ENCODE assay signal across 20 mouse cellular contexts in genomic region chrX:73942294-73942693, GRCm38 (mm10). TPM values are rescaled to one million over a fixed set of nuclear protein-coding genes. Genes with fewer than 3 reads are reported as not detected.
DNase-seq lines count a peak whose midpoint lies in the region; ATAC-seq and TF ChIP-seq lines count a peak whose summit lies in the region.
"Had no signal": no experiment of that assay in that cellular context is flagged by ENCODE, and none has a peak within 500 bp of the region (broad histone marks: within the 10 kb centered on the region; RNA-seq: fewer than 3 reads in every experiment).

No protein-coding gene starts in this region.

- H3K36me3 ChIP-seq in heart, embryonic 13.5 days = peaks cover 63% of the 10 kb centered on the region
- H3K36me3 ChIP-seq in heart, adult 2 months (ENCODE audit: control insufficient read depth, insufficient read depth, low read length) = no peaks in the 10 kb centered on the region; the same call in 1 of the 2 replicates
- peaks cover 49% of the 10 kb centered on the region for H3K36me3 ChIP-seq in intestine, embryonic 14.5 days (ENCODE audit: control insufficient read depth, insufficient read depth, low read length)
- peaks cover 8% of the 10 kb centered on the region for H3K36me3 ChIP-seq in intestine, embryonic 15.5 days
- H3K36me3 ChIP-seq in intestine, postnatal 0 days (ENCODE audit: control insufficient read depth, insufficient read depth) = peaks cover 24% of the 10 kb centered on the region

- no peaks in the 10 kb centered on the region for H3K79me2 ChIP-seq in heart, adult 2 months (replicated peaks; ENCODE audit: control insufficient read depth, insufficient read depth, low read length)

- DNase-seq in heart, adult 2 months = no peak
- DNase-seq in intestine, embryonic 14.5 days (ENCODE audit: low spot score) = peak; percentile 24
- no peak for DNase-seq in right cerebral cortex, postnatal 10 days (ENCODE audit: low spot score in 2 of 2)
- no peak for DNase-seq in frontal cortex, postnatal 10 days (ENCODE audit: low spot score in 2 of 2)
- no peak for DNase-seq in ovary, adult 18-20 months (ENCODE audit: low spot score)
- DNase-seq: adrenal gland, adult 2 months; adrenal gland, postnatal 10 days; adrenal gland, postnatal 25 days; cerebellum, adult 11 months; cerebellum, adult 18-20 months; cerebellum, adult 8-10 months; cerebellum, postnatal 10 days; cerebellum, postnatal 25 days had no signal

- ATAC-seq in heart, embryonic 13.5 days (ENCODE audit: extremely low read depth, insufficient number of reproducible peaks, low FRiP score, low TSS enrichment) = no peak
- no peak for ATAC-seq in intestine, embryonic 14.5 days (replicated peaks; ENCODE audit: low FRiP score, low TSS enrichment, low read depth)
- peak; percentile 86 for ATAC-seq in intestine, embryonic 15.5 days
- ATAC-seq in intestine, postnatal 0 days = peak; percentile 87
- ATAC-seq: forebrain, embryonic 13.5 days; forebrain, embryonic 15.5 days had no signal

- H3K4me3 ChIP-seq in heart, embryonic 13.5 days = no peak overlapping the region
- no peak overlapping the region for H3K4me3 ChIP-seq in heart, adult 2 months
- H3K4me3 ChIP-seq in intestine, embryonic 14.5 days (ENCODE audit: low read depth, low read length) = no peak overlapping the region
- H3K4me3 ChIP-seq in intestine, embryonic 15.5 days (replicated peaks) = no peak overlapping the region
- no peak overlapping the region for H3K4me3 ChIP-seq in intestine, postnatal 0 days (ENCODE audit: low read depth, low read length)
- H3K4me3 ChIP-seq: embryonic facial prominence, embryonic 10.5 days; embryonic facial prominence, embryonic 12.5 days; forebrain, embryonic 13.5 days; forebrain, embryonic 15.5 days had no signal

- no peak for TF ChIP-seq CTCF in heart, adult 2 months (IDR thresholded peaks at IDR 0.05)
- TF ChIP-seq CTCF in intestine, postnatal 0 days (IDR thresholded peaks at IDR 0.05; ENCODE audit: low read depth) = no peak

- no peak overlapping the region for H3K4me2 ChIP-seq in heart, embryonic 13.5 days
- no peak overlapping the region for H3K4me2 ChIP-seq in intestine, embryonic 14.5 days (ENCODE audit: low read length)
- H3K4me2 ChIP-seq in intestine, embryonic 15.5 days (replicated peaks) = no peak overlapping the region
- no peak overlapping the region for H3K4me2 ChIP-seq in intestine, postnatal 0 days (replicated peaks; ENCODE audit: low read depth)
- H3K4me2 ChIP-seq: embryonic facial prominence, embryonic 12.5 days; forebrain, embryonic 13.5 days; forebrain, embryonic 15.5 days had no signal

- no peaks in the 10 kb centered on the region for H3K9me3 ChIP-seq in heart, embryonic 13.5 days
- H3K9me3 ChIP-seq in intestine, embryonic 14.5 days (ENCODE audit: control insufficient read depth, low read length) = no peaks in the 10 kb centered on the region
- no peaks in the 10 kb centered on the region for H3K9me3 ChIP-seq in intestine, embryonic 15.5 days
- H3K9me3 ChIP-seq in intestine, postnatal 0 days (ENCODE audit: control insufficient read depth) = no peaks in the 10 kb centered on the region
- H3K9me3 ChIP-seq: embryonic facial prominence, embryonic 10.5 days; embryonic facial prominence, embryonic 12.5 days; forebrain, embryonic 13.5 days; forebrain, embryonic 15.5 days had no signal

- H3K27ac ChIP-seq in heart, embryonic 13.5 days (replicated peaks) = peak overlapping the region; percentile 53
- no peak overlapping the region for H3K27ac ChIP-seq in heart, adult 2 months
- no peak overlapping the region for H3K27ac ChIP-seq in intestine, embryonic 14.5 days (ENCODE audit: low read depth)
- H3K27ac ChIP-seq in intestine, embryonic 15.5 days = 0 out of 2 replicates have a peak overlapping the region, but pooled peaks have one; percentile 22
- 0 out of 2 replicates have a peak overlapping the region, but pooled peaks have one; percentile 46 for H3K27ac ChIP-seq in intestine, postnatal 0 days (ENCODE audit: low read depth, low read length)
- H3K27ac ChIP-seq: embryonic facial prominence, embryonic 10.5 days; embryonic facial prominence, embryonic 12.5 days; forebrain, embryonic 13.5 days; forebrain, embryonic 15.5 days had no signal

- H3K4me1 ChIP-seq in heart, embryonic 13.5 days = peaks cover 20% of the 10 kb centered on the region
- no peaks in the 10 kb centered on the region for H3K4me1 ChIP-seq in heart, adult 2 months (ENCODE audit: control insufficient read depth, insufficient read depth, low read length)
- H3K4me1 ChIP-seq in intestine, embryonic 14.5 days (replicated peaks; ENCODE audit: control insufficient read depth, insufficient read depth, low read length) = no peaks in the 10 kb centered on the region
- no peaks in the 10 kb centered on the region for H3K4me1 ChIP-seq in intestine, embryonic 15.5 days (replicated peaks)
- no peaks in the 10 kb centered on the region for H3K4me1 ChIP-seq in intestine, postnatal 0 days (replicated peaks; ENCODE audit: control insufficient read depth, insufficient read depth, low read length)
- H3K4me1 ChIP-seq: embryonic facial prominence, embryonic 10.5 days; embryonic facial prominence, embryonic 12.5 days; forebrain, embryonic 13.5 days; forebrain, embryonic 15.5 days had no signal

- H3K27me3 ChIP-seq in heart, embryonic 13.5 days (replicated peaks) = no peaks in the 10 kb centered on the region
- H3K27me3 ChIP-seq in heart, adult 2 months (ENCODE audit: control insufficient read depth, insufficient read depth, low read length) = no peaks in the 10 kb centered on the region
- H3K27me3 ChIP-seq in intestine, embryonic 14.5 days (replicated peaks; ENCODE audit: control insufficient read depth, insufficient read depth, low read length) = no peaks in the 10 kb centered on the region
- H3K27me3 ChIP-seq in intestine, embryonic 15.5 days (replicated peaks) = no peaks in the 10 kb centered on the region
- no peaks in the 10 kb centered on the region for H3K27me3 ChIP-seq in intestine, postnatal 0 days (replicated peaks; ENCODE audit: control insufficient read depth, insufficient read depth, low read length)
- H3K27me3 ChIP-seq: embryonic facial prominence, embryonic 12.5 days; forebrain, embryonic 13.5 days; forebrain, embryonic 15.5 days had no signal

- TF ChIP-seq POLR2A in heart, adult 2 months (IDR thresholded peaks at IDR 0.05; ENCODE audit: insufficient read depth, low read depth, low read length) = no peak

- no peak overlapping the region for H3K9ac ChIP-seq in heart, embryonic 13.5 days
- no peak overlapping the region for H3K9ac ChIP-seq in heart, adult 2 months (ENCODE audit: low read depth, low read length)
- no peak overlapping the region for H3K9ac ChIP-seq in intestine, embryonic 14.5 days (ENCODE audit: low read length)
- no peak overlapping the region for H3K9ac ChIP-seq in intestine, embryonic 15.5 days
- H3K9ac ChIP-seq in intestine, postnatal 0 days (ENCODE audit: low read depth, low read length) = no peak overlapping the region
- H3K9ac ChIP-seq: embryonic facial prominence, embryonic 12.5 days; forebrain, embryonic 13.5 days; forebrain, embryonic 15.5 days had no signal

- TF ChIP-seq EP300 in heart, adult 2 months (IDR thresholded peaks at IDR 0.05; ENCODE audit: insufficient read depth, low read depth, low read length) = no peak

- WGBS in heart, embryonic 13.5 days = 58% methylated on average over 2 of the region's 2 CpGs
- WGBS in heart, adult 2 months = 65% methylated on average over 2 of the region's 2 CpGs
- 87% methylated on average over 2 of the region's 2 CpGs for WGBS in intestine, embryonic 14.5 days
- WGBS in intestine, embryonic 15.5 days = 67% methylated on average over 2 of the region's 2 CpGs
- 54% methylated on average over 2 of the region's 2 CpGs for WGBS in intestine, postnatal 0 days

- intact Hi-C loops in heart, adult 2 months (cut with DNase I) = no loop called here

RNA-seq across cellular contexts. Expression of gene Renbp, which starts 11.6 kb away (rescaled TPM):
- 52.1 and 60.4 TPM in 2 replicates for polyA plus RNA-seq in heart, embryonic 13.5 days (2015; fragmentation: Nextera tagmentation; extraction: Ambion mirVana)
- total RNA-seq in heart, adult 2 months (2021) = 1 to 10 TPM; 3.7 to 7.1 TPM
- 5.1 and 7.3 TPM in 2 replicates for polyA plus RNA-seq in heart, adult 2 months (2012; rRNA removed)
- polyA plus RNA-seq in intestine, embryonic 14.5 days (2014; fragmentation: Nextera tagmentation; extraction: Ambion mirVana) = 59.3 and 63.8 TPM in 2 replicates
- polyA plus RNA-seq in intestine, embryonic 15.5 days (2015; fragmentation: Nextera tagmentation; extraction: Ambion mirVana) = 154 and 197 TPM in 2 replicates
- polyA plus RNA-seq in intestine, postnatal 0 days (2015; fragmentation: Nextera tagmentation; extraction: Ambion mirVana) = 788 and 922 TPM in 2 replicates

RNA-seq across cellular contexts. Expression of gene Naa10, which starts 20.6 kb away (rescaled TPM):
- polyA plus RNA-seq in heart, embryonic 13.5 days (2015; fragmentation: Nextera tagmentation; extraction: Ambion mirVana) = 87.0 and 96.6 TPM in 2 replicates
- total RNA-seq in heart, adult 2 months (2021) = 10 to 100 TPM; 50.2 to 63.7 TPM
- 57.2 and 64.5 TPM in 2 replicates for polyA plus RNA-seq in heart, adult 2 months (2012; rRNA removed)
- 155 and 169 TPM in 2 replicates for polyA plus RNA-seq in intestine, embryonic 14.5 days (2014; fragmentation: Nextera tagmentation; extraction: Ambion mirVana)
- polyA plus RNA-seq in intestine, embryonic 15.5 days (2015; fragmentation: Nextera tagmentation; extraction: Ambion mirVana) = 163 and 169 TPM in 2 replicates
- polyA plus RNA-seq in intestine, postnatal 0 days (2015; fragmentation: Nextera tagmentation; extraction: Ambion mirVana) = 76.6 and 76.7 TPM in 2 replicates

RNA-seq across cellular contexts. Expression of gene Arhgap4, which starts 20.6 kb away (rescaled TPM):
- polyA plus RNA-seq in heart, embryonic 13.5 days (2015; fragmentation: Nextera tagmentation; extraction: Ambion mirVana) = 1.5 TPM in 2 replicates
- total RNA-seq in heart, adult 2 months (2021) = 1 to 10 TPM; 1.5 to 1.8 TPM
- polyA plus RNA-seq in heart, adult 2 months (2012; rRNA removed) = 5.7 and 7.7 TPM in 2 replicates
- 4.1 and 4.3 TPM in 2 replicates for polyA plus RNA-seq in intestine, embryonic 14.5 days (2014; fragmentation: Nextera tagmentation; extraction: Ambion mirVana)
- 3.7 and 4.1 TPM in 2 replicates for polyA plus RNA-seq in intestine, embryonic 15.5 days (2015; fragmentation: Nextera tagmentation; extraction: Ambion mirVana)
- polyA plus RNA-seq in intestine, postnatal 0 days (2015; fragmentation: Nextera tagmentation; extraction: Ambion mirVana) = 2.5 and 2.7 TPM in 2 replicates

RNA-seq across cellular contexts. Expression of gene Hcfc1, which starts 23.9 kb away (rescaled TPM):
- 31.7 and 34.3 TPM in 2 replicates for polyA plus RNA-seq in heart, embryonic 13.5 days (2015; fragmentation: Nextera tagmentation; extraction: Ambion mirVana)
- total RNA-seq in heart, adult 2 months (2021) = 10 to 100 TPM; 37.0 to 37.9 TPM
- polyA plus RNA-seq in heart, adult 2 months (2012; rRNA removed) = 26.3 and 27.6 TPM in 2 replicates
- polyA plus RNA-seq in intestine, embryonic 14.5 days (2014; fragmentation: Nextera tagmentation; extraction: Ambion mirVana) = 66.5 and 74.8 TPM in 2 replicates
- 43.0 and 45.6 TPM in 2 replicates for polyA plus RNA-seq in intestine, embryonic 15.5 days (2015; fragmentation: Nextera tagmentation; extraction: Ambion mirVana)
- 19.0 and 22.6 TPM in 2 replicates for polyA plus RNA-seq in intestine, postnatal 0 days (2015; fragmentation: Nextera tagmentation; extraction: Ambion mirVana)

RNA-seq across cellular contexts. Expression of gene L1cam, which starts 46.4 kb away (rescaled TPM):
- 0.66 and 0.86 TPM in 2 replicates for polyA plus RNA-seq in heart, embryonic 13.5 days (2015; fragmentation: Nextera tagmentation; extraction: Ambion mirVana)
- 1 to 10 TPM; 2.1 to 3.7 TPM for total RNA-seq in heart, adult 2 months (2021)
- 2.9 and 3.3 TPM in 2 replicates for polyA plus RNA-seq in heart, adult 2 months (2012; rRNA removed)
- 15.1 and 18.0 TPM in 2 replicates for polyA plus RNA-seq in intestine, embryonic 14.5 days (2014; fragmentation: Nextera tagmentation; extraction: Ambion mirVana)
- polyA plus RNA-seq in intestine, embryonic 15.5 days (2015; fragmentation: Nextera tagmentation; extraction: Ambion mirVana) = 9.0 and 9.4 TPM in 2 replicates
- 3.1 and 3.2 TPM in 2 replicates for polyA plus RNA-seq in intestine, postnatal 0 days (2015; fragmentation: Nextera tagmentation; extraction: Ambion mirVana)

Comparison
In these comparisons a context has a peak if more than half of its experiments do, and no peak if none do; other contexts are left out.
1. ATAC-seq: peak in intestine, embryonic 15.5 days (single experiment) and intestine, postnatal 0 days (single experiment); none in heart, embryonic 13.5 days (single experiment) and intestine, embryonic 14.5 days (single experiment).
2. H3K27ac ChIP-seq: peak in heart, embryonic 13.5 days (single experiment), intestine, embryonic 15.5 days (single experiment) and intestine, postnatal 0 days (single experiment); none in heart, adult 2 months (single experiment) and intestine, embryonic 14.5 days (single experiment).